Mouse (Mus musculus): ENCODE data around the gene Mitf.

DNA sequence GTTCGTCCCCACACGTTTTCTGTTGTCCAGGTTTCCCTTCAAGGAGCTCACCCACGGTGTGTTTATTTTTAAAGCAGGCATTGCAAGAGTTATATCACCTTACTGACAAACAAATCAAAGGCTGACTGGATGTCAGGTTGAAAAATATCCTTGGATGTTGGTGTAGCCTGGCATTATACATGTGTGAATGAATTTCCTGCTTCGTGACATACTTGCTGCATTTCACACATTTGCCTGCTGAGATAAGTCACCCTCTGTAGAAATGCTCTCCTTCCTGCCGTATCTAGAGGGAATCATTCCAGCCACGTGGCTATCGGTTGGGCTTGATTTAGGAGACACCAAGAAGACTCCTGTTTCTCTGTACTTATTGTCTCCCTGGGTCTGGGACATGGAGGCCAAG lies 17.2 kb upstream of the Mitf start:
- no peak for TF ChIP-seq CTCF (IDR thresholded peaks at IDR 0.05; ENCODE audit: low read depth)
- no peak for TF ChIP-seq EP300 (optimal IDR thresholded peaks at IDR 0.05)
